Mouse (Mus musculus): Measurements from ENCODE around the gene Lonrf3.

Gene Lonrf3

GRCm38 (mm10) chrX:36328271-36329039, at the start of gene Lonrf3:
TSS of gene Lonrf3 (plus strand) at chrX:36328353.
- DNase-seq (ENCODE audit: low read depth, low spot score), result peak; percentile 82

- no peak for DNase-seq (ENCODE audit: low read depth, low spot score)
Measured at GRCm38 (mm10) chrX:36278750-36279149, 49.4 kb upstream of the Lonrf3 start.

- DNase-seq (ENCODE audit: low read depth, low spot score), result no peak
Measured at GRCm38 (mm10) chrX:36311420-36311819, 16.7 kb upstream of the Lonrf3 start.

- DNase-seq (ENCODE audit: low read depth, low spot score), result no peak
Measured at GRCm38 (mm10) chrX:36327491-36328255, 480 bp upstream of the Lonrf3 start.

GRCm38 (mm10) chrX:36329040-36329649, 992 bp downstream of the Lonrf3 start:
- no peak for DNase-seq (ENCODE audit: low read depth, low spot score)

- peak; percentile 36 for DNase-seq (ENCODE audit: low read depth, low spot score)
Measured at GRCm38 (mm10) chrX:36329849-36330411, 1.8 kb downstream of the Lonrf3 start.

GRCm38 (mm10) chrX:36352446-36352845, 24.3 kb downstream of the Lonrf3 start:
- DNase-seq (ENCODE audit: low read depth, low spot score), result no peak

GRCm38 (mm10) chrX:36385340-36385739, 57.2 kb downstream of the Lonrf3 start:
- DNase-seq (ENCODE audit: low read depth, low spot score), result no peak

- DNase-seq (ENCODE audit: low read depth, low spot score), result no peak
Measured at GRCm38 (mm10) chrX:36389971-36390370, 61.8 kb downstream of the Lonrf3 start.

GRCm38 (mm10) chrX:36390503-36390902, 62.4 kb downstream of the Lonrf3 start:
- DNase-seq (ENCODE audit: low read depth, low spot score), result no peak

- DNase-seq (ENCODE audit: low read depth, low spot score), result no peak
Measured at GRCm38 (mm10) chrX:36392672-36393071, 64.5 kb downstream of the Lonrf3 start.

- no peak for DNase-seq (ENCODE audit: low read depth, low spot score)
Measured at GRCm38 (mm10) chrX:36393279-36393678, 65.1 kb downstream of the Lonrf3 start.

- no peak for DNase-seq (ENCODE audit: low read depth, low spot score)
Measured at GRCm38 (mm10) chrX:36400980-36401379, 72.8 kb downstream of the Lonrf3 start, which contains the start of gene Gm6268. TSS of gene Gm6268 (plus strand) at chrX:36401280.

GRCm38 (mm10) chrX:36402316-36402715, 74.2 kb downstream of the Lonrf3 start:
- no peak for DNase-seq (ENCODE audit: low read depth, low spot score)
